Mouse (Mus musculus): ENCODE data around the gene Fam19a1.

GRCm38 (mm10) chr6:96373274-96373673, 260.3 kb downstream of the Fam19a1 start:
- TF ChIP-seq CTCF (IDR thresholded peaks at IDR 0.05) (no peak), EP300 (IDR thresholded peaks at IDR 0.05) (no peak)

Data from lung, postnatal 0 days (tissue).